Comparison of ENCODE assay signal across 8 mouse cellular contexts in the genomic region with DNA sequence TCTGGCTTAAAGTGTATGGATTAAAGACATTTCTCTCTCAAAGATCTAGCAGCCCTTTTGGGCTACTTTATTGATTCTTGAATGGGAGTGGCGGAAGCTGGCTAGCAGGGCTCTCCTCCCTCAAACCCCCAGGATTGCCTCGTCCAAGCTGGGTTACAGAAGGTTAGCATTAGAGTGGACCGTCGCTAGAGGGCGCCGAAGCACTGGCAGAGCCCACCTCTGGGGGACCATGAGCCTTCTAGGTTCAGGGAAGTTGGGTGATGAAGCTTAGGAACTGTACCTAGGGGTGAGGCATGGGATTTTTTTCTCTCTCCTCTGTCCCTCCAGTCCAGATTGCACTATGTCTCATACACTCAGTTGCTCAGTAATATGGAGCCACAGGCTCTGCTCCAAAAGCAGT. TPM values are rescaled to one million over a fixed set of nuclear protein-coding genes. Genes with fewer than 3 reads are reported as not detected.
DNase-seq lines count a peak whose midpoint lies in the region; ATAC-seq and TF ChIP-seq lines count a peak whose summit lies in the region.

No protein-coding gene starts in this region.

- no peak overlapping the region for H3K27ac ChIP-seq in lung, embryonic 16.5 days (ENCODE audit: low read length)

- H3K4me2 ChIP-seq in lung, embryonic 16.5 days (ENCODE audit: low read depth, low read length): no peak overlapping the region

- peak; percentile 94 for TF ChIP-seq CTCF in Patski (IDR thresholded peaks at IDR 0.05)

- no peaks in the 10 kb centered on the region for H3K4me1 ChIP-seq in lung, embryonic 16.5 days (replicated peaks; ENCODE audit: control insufficient read depth, insufficient read depth, low read length)

- H3K4me3 ChIP-seq in lung, embryonic 16.5 days (ENCODE audit: low read length): no peak overlapping the region

- no peaks in the 10 kb centered on the region for H3K36me3 ChIP-seq in lung, embryonic 16.5 days (ENCODE audit: control insufficient read depth, insufficient read depth, low read length)

- CTCF ChIA-PET in Patski (lab: Charles Lee): interaction anchor here (0.6 to 1.7 kb wide), 9 partner anchors 14 to 819 kb away, joined by 3 to 7 read pairs (median 4); no protein-coding TSS in a partner anchor

- H3K27me3 ChIP-seq in Patski: no peaks in the 10 kb centered on the region
- H3K27me3 ChIP-seq in lung, embryonic 16.5 days (ENCODE audit: control insufficient read depth, insufficient read depth, low read depth, low read length): peaks cover 12% of the 10 kb centered on the region

- in situ Hi-C loops in Patski (cut with MboI; ENCODE audit: low pct_unique_long_range_greater_than_20kb): loop anchor here (5.0 kb wide), 1 partner anchor 818 kb away; no protein-coding TSS in a partner anchor

- peak; percentile 8 for DNase-seq in CD4-positive helper T cell, adult 2 months (ENCODE audit: low read depth, low spot score)
- peak; percentile 10 for DNase-seq in Patski (ENCODE audit: low read depth, low spot score)
- DNase-seq in cerebellum, postnatal 4 days (ENCODE audit: low spot score in 2 of 2): peak; percentile 56 to 80
- DNase-seq in gastrocnemius, postnatal 4 days (ENCODE audit: low spot score in 2 of 2): peak; percentile 26 to 53
- peak; percentile 68 for DNase-seq in kidney, postnatal 14 days
- DNase-seq in retina, adult 2 months (ENCODE audit: low read depth, low spot score): peak; percentile 26

- H3K9me3 ChIP-seq in lung, embryonic 16.5 days (ENCODE audit: control insufficient read depth, low read length): no peaks in the 10 kb centered on the region

- H3K9ac ChIP-seq in lung, embryonic 16.5 days (ENCODE audit: low read length): no peak overlapping the region

- WGBS in lung, embryonic 16.5 days: 3% methylated on average over 6 of the region's 6 CpGs

- POLR2A ChIA-PET in Patski (lab: Charles Lee): no interaction called here

- ATAC-seq in Patski: peak; percentile 84
- peak; percentile 62 for ATAC-seq in lung, embryonic 16.5 days (ENCODE audit: low read depth)
- no peak for ATAC-seq in erythroid progenitor cell, adult 5-6 weeks (replicated peaks; ENCODE audit: low FRiP score, poor library complexity, severe bottlenecking)

RNA-seq across cellular contexts. Expression of a gene that starts 27.4 kb away (rescaled TPM):
- polyA plus RNA-seq in Patski (2021): 0.10 TPM
- not detected for total RNA-seq in gastrocnemius, postnatal 4 days (2021)
- 0.28 and 0.38 TPM in 2 replicates for polyA plus RNA-seq in lung, embryonic 16.5 days (2015; fragmentation: Nextera tagmentation; extraction: Ambion mirVana)
- not detected in 2 replicates for total RNA-seq in erythroid progenitor cell, adult 5-6 weeks (2015; ENCODE audit: low replicate concordance)
- not detected in 2 replicates for total RNA-seq in erythroid progenitor cell, adult 5-6 weeks (2017; ENCODE audit: low replicate concordance)

Comparison
In these comparisons a context has a peak if more than half of its experiments do, and no peak if none do; other contexts are left out.
1. DNase-seq: peak in every context shown above with its lines; median percentile 68 in cerebellum, postnatal 4 days; 68 in kidney, postnatal 14 days; 40 in gastrocnemius, postnatal 4 days; 26 in retina, adult 2 months; 10 in Patski; 8 in CD4-positive helper T cell, adult 2 months.